Mouse (Mus musculus): ENCODE results near the gene Myo18b. TPM values are rescaled to one million over a fixed set of nuclear protein-coding genes. Genes with fewer than 3 reads are reported as not detected.

Myo18b gene
- total RNA-seq, 4 experiments from 2014 or later, result 340 to 389 (median 350) TPM

Other genes starting within 250 kb of the Myo18b start
- gene Grk3, start 119.4 kb upstream of the Myo18b start, total RNA-seq (2022), result 1 to 10 TPM; 5.0 to 7.0 (median 5.4) TPM
- gene Crybb2, start 173.8 kb upstream of the Myo18b start, total RNA-seq (2022), result not detected
- under 1 TPM in 2 of 4 experiments, not detected in 2; 0.41 to 0.83 TPM for gene Crybb3, start 185.2 kb upstream of the Myo18b start, total RNA-seq (2022)

All from gastrocnemius, adult 8-10 months (tissue).